Mouse (Mus musculus): Measurements from ENCODE around the gene Magix. TPM values are rescaled to one million over a fixed set of nuclear protein-coding genes. Genes with fewer than 3 reads are reported as not detected.

Magix gene
- total RNA-seq, 1 experiment from 2014 or later, result 5.1 TPM

- DNase-seq, result peak; percentile 42
Measured at GRCm38 (mm10) chrX:7674284-7675000, 6.6 kb downstream of the Magix start.

GRCm38 (mm10) chrX:7673578-7674281, 7.3 kb downstream of the Magix start:
- DNase-seq, result peak; percentile 60

GRCm38 (mm10) chrX:7672739-7673138, 8.3 kb downstream of the Magix start:
- no peak for DNase-seq

GRCm38 (mm10) chrX:7670921-7671623, 10.0 kb downstream of the Magix start, which contains the start of gene Plp2:
TSS of gene Plp2 (minus strand) at chrX:7671390.
- peak; percentile 77 for DNase-seq

GRCm38 (mm10) chrX:7670390-7670881, 10.6 kb downstream of the Magix start:
- DNase-seq, result peak; percentile 76

DNA sequence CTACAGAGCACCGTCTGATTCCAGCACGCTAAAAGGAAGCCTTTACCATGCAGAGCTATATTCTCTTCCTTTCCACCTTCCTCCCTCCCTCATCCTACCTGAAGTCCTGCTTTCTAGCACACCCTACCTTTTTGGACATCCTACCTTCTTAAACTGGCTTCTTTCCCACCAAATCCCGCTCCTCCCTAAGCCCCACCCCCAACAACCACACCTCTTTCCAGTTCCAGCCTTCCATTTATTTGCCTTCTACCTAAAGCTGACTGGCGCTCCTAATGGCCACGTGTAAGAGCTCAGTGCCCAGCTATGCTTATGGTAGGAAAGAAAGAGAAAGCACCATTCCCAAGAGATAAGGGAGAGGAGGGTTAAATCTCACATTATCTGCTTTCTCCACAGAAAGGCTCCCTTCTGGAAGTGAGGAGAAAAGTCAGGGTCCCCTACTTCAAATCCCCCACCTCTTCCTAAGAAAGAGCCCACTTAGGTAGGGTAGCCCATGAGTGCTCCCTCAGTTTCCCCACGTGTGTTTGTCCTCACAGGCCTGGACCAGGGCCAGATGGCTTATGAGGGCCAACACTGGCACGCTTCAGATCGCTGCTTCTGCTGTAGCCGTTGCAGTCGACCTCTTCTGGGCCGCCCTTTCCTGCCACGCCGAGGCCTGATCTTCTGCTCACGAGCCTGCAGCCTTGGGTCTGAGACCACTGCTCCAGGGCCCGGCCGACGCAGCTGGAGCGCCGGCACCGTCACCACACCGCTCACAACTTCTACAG, 15.1 kb downstream of the Magix start:
- DNase-seq, result no peak

GRCm38 (mm10) chrX:7664791-7665190, 16.3 kb downstream of the Magix start:
- DNase-seq, result peak; percentile 57

DNA sequence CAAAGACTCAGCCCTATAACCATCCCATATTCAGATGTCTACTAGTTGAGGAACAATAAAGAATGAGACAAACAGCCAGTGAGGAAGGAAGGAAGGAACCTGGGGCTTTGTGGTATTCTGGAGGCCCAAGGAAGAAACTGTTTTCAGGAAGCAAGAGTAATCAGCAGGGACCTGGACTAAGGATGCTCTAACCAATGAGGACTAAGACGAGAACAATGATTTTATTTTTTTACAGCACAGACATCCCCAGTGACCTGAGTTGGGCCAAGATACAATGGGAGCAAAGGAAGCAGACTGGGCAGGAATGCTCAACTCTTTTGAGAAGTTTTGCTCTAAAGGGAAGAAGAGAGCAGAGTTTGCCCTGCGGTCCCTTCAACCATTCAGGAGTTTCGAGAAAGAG, 18.1 kb downstream of the Magix start:
- DNase-seq, result no peak

- peak; percentile 21 for DNase-seq
Measured at GRCm38 (mm10) chrX:7661086-7661485, 20.0 kb downstream of the Magix start.

DNA sequence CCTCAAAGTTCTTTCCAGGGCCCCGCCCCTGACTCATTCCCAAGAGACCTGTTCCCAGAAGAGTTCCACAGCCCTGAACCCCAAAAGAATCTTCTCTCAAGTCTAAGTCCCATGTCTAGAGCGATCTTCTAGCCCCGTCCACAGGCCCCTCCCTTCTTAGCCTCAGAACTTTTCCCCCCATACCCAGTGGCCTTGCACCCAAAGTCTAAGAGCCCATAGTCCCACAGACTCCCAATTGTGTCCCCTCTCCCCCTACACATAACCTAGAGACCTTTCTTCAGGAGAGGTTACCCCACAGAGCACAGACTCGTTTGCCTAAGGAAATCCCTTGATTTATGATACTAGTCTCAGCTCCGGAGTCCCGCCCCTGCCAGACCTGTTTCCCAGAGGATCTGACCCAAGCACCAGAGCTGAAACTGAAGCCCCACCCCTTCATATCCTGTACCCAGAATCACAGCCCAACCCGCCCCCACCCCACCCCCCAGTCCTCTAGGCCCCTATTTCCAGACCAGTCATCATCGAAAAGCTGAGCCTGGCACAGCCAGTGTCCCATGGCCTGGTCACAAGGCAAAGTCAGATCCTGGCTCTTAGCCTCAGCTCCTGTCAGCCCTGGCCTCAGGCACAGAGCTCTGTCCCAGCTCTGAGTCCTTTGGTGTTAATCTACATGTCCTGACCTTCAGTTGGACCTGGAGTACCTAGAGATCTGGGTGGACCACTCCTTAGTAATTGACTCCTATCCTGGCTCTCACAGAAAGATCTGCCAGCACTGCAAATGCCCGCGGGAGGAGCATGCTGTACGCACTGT, 22.1 kb downstream of the Magix start:
- peak; percentile 47 for DNase-seq

GRCm38 (mm10) chrX:7658031-7658784, 22.8 kb downstream of the Magix start:
- peak; percentile 68 for DNase-seq

GRCm38 (mm10) chrX:7657221-7657639, 23.8 kb downstream of the Magix start, which contains the start of gene Prickle3:
TSS of gene Prickle3 (plus strand) at chrX:7657260.
- peak; percentile 79 for DNase-seq

- DNase-seq, result peak; percentile 87
Measured at GRCm38 (mm10) chrX:7648671-7649304, 32.3 kb downstream of the Magix start.

- peak; percentile 89 for DNase-seq
Measured at GRCm38 (mm10) chrX:7645349-7645748, 35.7 kb downstream of the Magix start.

GRCm38 (mm10) chrX:7640785-7641184, 40.3 kb downstream of the Magix start:
- no peak for DNase-seq

- no peak for DNase-seq
Measured at GRCm38 (mm10) chrX:7639536-7640325, 41.3 kb downstream of the Magix start.

GRCm38 (mm10) chrX:7638401-7639091, 42.5 kb downstream of the Magix start, which contains the start of gene Syp:
TSS of gene Syp (plus strand) at chrX:7638471.
- peak; percentile 91 for DNase-seq

DNA sequence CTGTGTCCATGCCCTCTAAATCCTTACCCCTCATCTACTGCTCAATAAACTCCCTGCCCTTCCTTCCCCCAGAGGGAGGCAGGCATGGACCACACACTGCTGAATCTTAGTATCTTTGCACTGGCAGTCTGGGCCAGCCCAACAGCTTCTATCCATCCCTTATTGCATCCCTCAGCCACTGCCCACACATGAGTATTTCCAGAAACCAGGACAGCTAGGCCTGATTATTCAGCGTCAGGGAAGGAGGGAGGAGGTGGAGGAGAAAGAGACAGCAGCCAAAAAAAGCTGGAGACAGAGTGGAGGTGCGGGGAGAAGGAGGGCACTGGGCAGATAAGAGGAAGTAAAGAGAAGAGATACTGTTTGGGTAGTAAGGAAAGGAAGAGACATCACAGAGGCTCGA, 46.0 kb downstream of the Magix start:
- no peak for DNase-seq
